Mouse (Mus musculus): ENCODE results near the gene Lsmem1. TPM values are rescaled to one million over a fixed set of nuclear protein-coding genes. Genes with fewer than 3 reads are reported as not detected.
"Not testable (repeated sequence)": the region's sequence is repeated elsewhere in the genome, so short reads cannot be mapped to it uniquely, and the experiment has no call there.

Lsmem1 gene
- total and polyA plus RNA-seq, 3 experiments, result 0.44 TPM; not detected in 2

GRCm38 (mm10) chr12:40197511-40197910 is 1.8 kb downstream of the Lsmem1 start:
- TF ChIP-seq POLR2AphosphoS5 (IDR thresholded peaks at IDR 0.05; ENCODE audit: insufficient replicate concordance, low read depth, low read length) (no peak), CTCF (IDR thresholded peaks at IDR 0.05; ENCODE audit: low read depth, low read length) (no peak), GATA2 (IDR thresholded peaks at IDR 0.05; ENCODE audit: borderline replicate concordance, low read depth, low read length) (no peak), TAL1 (conservative IDR thresholded peaks at IDR 0.05; ENCODE audit: low read depth, low read length) (no peak)
- Histone ChIP-seq H3K27me3 (ENCODE audit: insufficient read depth, low read length) (no peaks in the 10 kb centered on the region), H3K9me3 (replicated peaks) (no peaks in the 10 kb centered on the region), H3K4me1 (ENCODE audit: insufficient read depth, low read depth, low read length) (peaks cover 3% of the 10 kb centered on the region; the same call in 1 of the 2 replicates), H3K36me3 (replicated peaks) (peaks cover 33% of the 10 kb centered on the region), H3K4me3 (ENCODE audit: low read depth, low read length) (no peak overlapping the region)
- ATAC-seq (ENCODE audit: extremely low read depth, insufficient number of reproducible peaks, low FRiP score, poor library complexity, severe bottlenecking) (no peak), DNase-seq (ENCODE audit: low spot score) (no peak)

GRCm38 (mm10) chr12:40185474-40185873 is 13.8 kb downstream of the Lsmem1 start:
- ATAC-seq (ENCODE audit: extremely low read depth, insufficient number of reproducible peaks, low FRiP score, poor library complexity, severe bottlenecking), result no peak

DNA sequence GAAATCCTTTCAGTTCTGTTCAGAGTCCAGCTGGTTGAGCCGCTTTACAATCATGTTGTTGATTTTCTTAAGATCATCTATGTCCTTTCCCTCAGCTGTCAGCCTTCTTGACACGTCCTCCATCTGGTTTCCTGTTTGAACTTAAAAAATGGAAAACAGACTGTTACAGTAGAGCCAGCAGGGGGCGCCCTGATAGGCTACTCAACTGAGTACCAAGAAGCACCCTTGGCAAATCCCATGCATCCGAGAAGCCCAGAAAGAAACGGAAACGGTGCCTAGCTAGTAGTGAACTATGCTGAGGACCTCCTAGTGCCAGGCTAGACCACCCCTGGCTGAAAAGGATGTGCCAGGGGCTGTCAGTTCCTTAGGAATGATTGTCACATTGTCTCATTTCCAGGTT is 22.2 kb downstream of the Lsmem1 start:
- no peak for ATAC-seq (ENCODE audit: extremely low read depth, insufficient number of reproducible peaks, low FRiP score, poor library complexity, severe bottlenecking)

More at GRCm38 (mm10) chr12:40185474-40185873, 13.8 kb downstream of the Lsmem1 start:
- TF ChIP-seq POLR2AphosphoS5 (IDR thresholded peaks at IDR 0.05; ENCODE audit: insufficient replicate concordance, low read depth, low read length) (no peak), TAL1 (conservative IDR thresholded peaks at IDR 0.05; ENCODE audit: low read depth, low read length) (no peak), GATA2 (IDR thresholded peaks at IDR 0.05; ENCODE audit: borderline replicate concordance, low read depth, low read length) (no peak), CTCF (IDR thresholded peaks at IDR 0.05; ENCODE audit: low read depth, low read length) (no peak), GATA1 (IDR thresholded peaks at IDR 0.05; ENCODE audit: borderline replicate concordance, low read length) (no peak)
- Histone ChIP-seq H3K4me1 (ENCODE audit: insufficient read depth, low read depth, low read length) (no peaks in the 10 kb centered on the region), H3K4me3 (ENCODE audit: low read depth, low read length) (no peak overlapping the region), H3K9me3 (replicated peaks) (no peaks in the 10 kb centered on the region), H3K27me3 (ENCODE audit: insufficient read depth, low read length) (no peaks in the 10 kb centered on the region; the same call in 1 of the 2 replicates), H3K36me3 (replicated peaks) (no peaks in the 10 kb centered on the region)
- DNase-seq (ENCODE audit: low spot score), result no peak

GRCm38 (mm10) chr12:40176158-40176557 is 23.1 kb downstream of the Lsmem1 start:
- TF ChIP-seq CTCF (IDR thresholded peaks at IDR 0.05; ENCODE audit: low read depth, low read length), result no peak
- TF ChIP-seq POLR2AphosphoS5 (IDR thresholded peaks at IDR 0.05; ENCODE audit: insufficient replicate concordance, low read depth, low read length), result no peak
- no peak for TF ChIP-seq TAL1 (conservative IDR thresholded peaks at IDR 0.05; ENCODE audit: low read depth, low read length)
- no peak for TF ChIP-seq GATA2 (IDR thresholded peaks at IDR 0.05; ENCODE audit: borderline replicate concordance, low read depth, low read length)
- no peak for TF ChIP-seq GATA1 (IDR thresholded peaks at IDR 0.05; ENCODE audit: borderline replicate concordance, low read length)
- no peak for DNase-seq (ENCODE audit: low spot score)

More for the DNA sequence above, 22.2 kb downstream of the Lsmem1 start:
- TF ChIP-seq GATA1 (IDR thresholded peaks at IDR 0.05; ENCODE audit: borderline replicate concordance, low read length) (no peak), CTCF (IDR thresholded peaks at IDR 0.05; ENCODE audit: low read depth, low read length) (peak; percentile 46; the same call in 1 of the 2 replicates)
- Histone ChIP-seq H3K27me3 (ENCODE audit: insufficient read depth, low read length) (no peaks in the 10 kb centered on the region), H3K4me1 (ENCODE audit: insufficient read depth, low read depth, low read length) (peaks cover under 1% of the 10 kb centered on the region; the same call in 1 of the 2 replicates), H3K36me3 (replicated peaks) (no peaks in the 10 kb centered on the region), H3K4me3 (ENCODE audit: low read depth, low read length) (no peak overlapping the region), H3K9me3 (replicated peaks) (no peaks in the 10 kb centered on the region)
- peak; percentile 8 for DNase-seq (ENCODE audit: low spot score)

DNA sequence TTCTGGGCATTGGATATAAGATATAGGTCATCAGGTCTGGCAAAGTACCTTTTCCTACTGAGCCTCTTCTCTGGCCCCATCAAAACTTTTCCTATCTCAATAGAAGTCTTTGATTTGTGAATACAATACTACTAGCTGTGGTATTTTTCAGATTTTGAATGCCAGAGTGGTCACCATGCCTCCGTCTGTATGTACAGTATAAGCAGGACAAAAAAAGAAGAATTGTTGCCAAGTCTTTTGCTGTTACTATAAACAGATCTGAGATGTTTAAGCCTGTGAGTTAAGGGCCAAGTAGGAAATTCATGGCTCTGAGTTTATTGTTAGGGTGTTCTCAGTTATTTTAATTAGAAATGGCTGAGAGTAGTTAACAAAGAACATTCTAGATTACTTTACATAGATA is 24.1 kb downstream of the Lsmem1 start:
- not testable (repeated sequence) for H3K4me3 ChIP-seq (ENCODE audit: low read depth, low read length); ATAC-seq (ENCODE audit: extremely low read depth, insufficient number of reproducible peaks, low FRiP score, poor library complexity, severe bottlenecking); DNase-seq (ENCODE audit: low spot score); H3K9me3 ChIP-seq (replicated peaks); H3K4me1 ChIP-seq (ENCODE audit: insufficient read depth, low read depth, low read length); H3K36me3 ChIP-seq (replicated peaks); H3K27me3 ChIP-seq (ENCODE audit: insufficient read depth, low read length)

More at GRCm38 (mm10) chr12:40176158-40176557, 23.1 kb downstream of the Lsmem1 start:
- no peak for ATAC-seq (ENCODE audit: extremely low read depth, insufficient number of reproducible peaks, low FRiP score, poor library complexity, severe bottlenecking)
- Histone ChIP-seq H3K4me3 (ENCODE audit: low read depth, low read length) (no peak overlapping the region), H3K4me1 (ENCODE audit: insufficient read depth, low read depth, low read length) (peaks cover 5% of the 10 kb centered on the region), H3K36me3 (replicated peaks) (no peaks in the 10 kb centered on the region), H3K27me3 (ENCODE audit: insufficient read depth, low read length) (peaks cover 2% of the 10 kb centered on the region; the same call in 1 of the 2 replicates), H3K9me3 (replicated peaks) (no peaks in the 10 kb centered on the region)

GRCm38 (mm10) chr12:40171637-40172036 is 27.7 kb downstream of the Lsmem1 start:
- H3K4me3 ChIP-seq (ENCODE audit: low read depth, low read length), result no peak overlapping the region
- no peaks in the 10 kb centered on the region for H3K9me3 ChIP-seq (replicated peaks)
- peak; percentile 30; the same call in 1 of the 2 replicates for ATAC-seq (ENCODE audit: extremely low read depth, insufficient number of reproducible peaks, low FRiP score, poor library complexity, severe bottlenecking)
- no peaks in the 10 kb centered on the region for H3K36me3 ChIP-seq (replicated peaks)
- peaks cover 5% of the 10 kb centered on the region for H3K4me1 ChIP-seq (ENCODE audit: insufficient read depth, low read depth, low read length)
- TF ChIP-seq CTCF (IDR thresholded peaks at IDR 0.05; ENCODE audit: low read depth, low read length) (no peak), POLR2AphosphoS5 (IDR thresholded peaks at IDR 0.05; ENCODE audit: insufficient replicate concordance, low read depth, low read length) (no peak), GATA1 (IDR thresholded peaks at IDR 0.05; ENCODE audit: borderline replicate concordance, low read length) (no peak), TAL1 (conservative IDR thresholded peaks at IDR 0.05; ENCODE audit: low read depth, low read length) (no peak), GATA2 (IDR thresholded peaks at IDR 0.05; ENCODE audit: borderline replicate concordance, low read depth, low read length) (no peak)
- no peak for DNase-seq (ENCODE audit: low spot score)
- H3K27me3 ChIP-seq (ENCODE audit: insufficient read depth, low read length), result peaks cover 2% of the 10 kb centered on the region; the same call in 1 of the 2 replicates

DNA sequence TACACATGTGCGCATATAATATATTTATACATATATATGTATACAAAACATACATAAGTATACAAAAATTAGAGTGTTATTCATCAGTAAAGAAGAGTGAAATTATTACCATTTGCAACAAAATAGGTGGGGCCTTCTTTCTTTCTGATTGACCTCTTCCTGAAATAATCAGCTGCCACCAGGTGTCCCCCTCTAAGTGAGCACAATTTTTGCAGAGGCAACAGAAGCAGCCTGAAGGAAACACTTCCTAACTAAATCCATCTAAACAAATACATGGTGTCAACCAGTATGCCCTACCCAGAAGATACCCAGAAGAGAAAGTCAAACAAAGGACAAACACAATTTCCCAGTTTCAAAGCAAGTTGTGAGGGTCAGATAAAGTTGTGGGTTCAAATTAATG is 29.6 kb downstream of the Lsmem1 start:
- TF ChIP-seq GATA1 (IDR thresholded peaks at IDR 0.05; ENCODE audit: borderline replicate concordance, low read length) (no peak), POLR2AphosphoS5 (IDR thresholded peaks at IDR 0.05; ENCODE audit: insufficient replicate concordance, low read depth, low read length) (no peak), GATA2 (IDR thresholded peaks at IDR 0.05; ENCODE audit: borderline replicate concordance, low read depth, low read length) (no peak), TAL1 (conservative IDR thresholded peaks at IDR 0.05; ENCODE audit: low read depth, low read length) (no peak), CTCF (IDR thresholded peaks at IDR 0.05; ENCODE audit: low read depth, low read length) (no peak)
- H3K4me1 ChIP-seq (ENCODE audit: insufficient read depth, low read depth, low read length), result peaks cover 5% of the 10 kb centered on the region
- no peak for DNase-seq (ENCODE audit: low spot score)
- no peak for ATAC-seq (ENCODE audit: extremely low read depth, insufficient number of reproducible peaks, low FRiP score, poor library complexity, severe bottlenecking)
- H3K4me3 ChIP-seq (ENCODE audit: low read depth, low read length), result no peak overlapping the region
- H3K9me3 ChIP-seq (replicated peaks), result no peaks in the 10 kb centered on the region
- H3K27me3 ChIP-seq (ENCODE audit: insufficient read depth, low read length), result peaks cover 2% of the 10 kb centered on the region; the same call in 1 of the 2 replicates
- H3K36me3 ChIP-seq (replicated peaks), result no peaks in the 10 kb centered on the region
